Mouse (Mus musculus): ENCODE measurements at regions not wholly inside any gene's neighbourhood (a gene's known extent, or its start where the extent isn't known, plus 50 kb on each side); places are given as distances from the start of the nearest gene placed in this dataset.

GRCm38 (mm10) chr17:76111315-76112195, 559.8 kb upstream of the Fam98a start:
- TF ChIP-seq POLR2A (IDR thresholded peaks at IDR 0.05; ENCODE audit: insufficient read depth, low read depth, low read length) (no peak), CTCF (IDR thresholded peaks at IDR 0.05; ENCODE audit: insufficient read depth, low read depth, low read length) (no peak)

Measured in olfactory bulb, adult 2 months (tissue).